Mouse (Mus musculus): ENCODE results near the gene Capn9. TPM values are rescaled to one million over a fixed set of nuclear protein-coding genes. Genes with fewer than 3 reads are reported as not detected.

The Capn9 gene
- total RNA-seq, 1 experiment, result not detected

DNA sequence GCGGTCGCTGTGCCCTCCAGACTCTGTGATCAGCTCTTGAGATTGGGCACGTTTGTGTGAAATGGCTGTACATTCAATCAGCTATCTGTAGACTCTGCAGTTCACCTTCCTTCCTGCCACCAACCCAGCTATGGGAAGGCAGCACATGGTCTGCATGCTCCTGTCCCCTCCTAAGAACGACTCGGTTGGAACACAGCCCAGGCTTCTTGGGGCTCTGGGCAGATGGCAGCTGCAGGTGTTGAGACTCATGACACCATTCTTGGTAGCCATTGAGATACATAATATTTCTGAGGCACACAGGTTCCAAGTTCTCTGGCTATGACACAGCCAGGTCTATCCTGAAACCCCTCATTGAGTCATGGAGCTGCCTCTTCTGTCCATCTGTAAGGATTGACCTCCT is 32.6 kb upstream of the Capn9 start:
- in situ Hi-C loops (cut with MboI; ENCODE audit: low sequenced_read_pairs in 2 of 2, unreplicated experiment in 2 of 2), result no loop called here
- peaks cover 48% of the 10 kb centered on the region for H3K36me3 ChIP-seq (ENCODE audit: control insufficient read depth, insufficient read depth, low read length, poor library complexity, severe bottlenecking)
- no peak overlapping the region for H3K27ac ChIP-seq (ENCODE audit: insufficient read depth, low read depth, low read length, poor library complexity, severe bottlenecking)
- TF ChIP-seq MAFK (IDR thresholded peaks at IDR 0.05; ENCODE audit: insufficient read depth, low read depth, low read length) (no peak), ZNF384 (IDR thresholded peaks at IDR 0.05; ENCODE audit: low read depth, low read length) (no peak), ZC3H11A (IDR thresholded peaks at IDR 0.05; ENCODE audit: borderline replicate concordance, low read depth, low read length) (no peak), HCFC1 (IDR thresholded peaks at IDR 0.05; ENCODE audit: borderline replicate concordance, insufficient read depth, low read length) (no peak), CHD2 (IDR thresholded peaks at IDR 0.05; ENCODE audit: low read depth, low read length) (no peak)
- H3K9me3 ChIP-seq (ENCODE audit: control insufficient read depth, insufficient read depth, low read depth, low read length), result no peaks in the 10 kb centered on the region
- no peak for DNase-seq (ENCODE audit: low read depth, low spot score)
- H3K4me1 ChIP-seq (ENCODE audit: control insufficient read depth in 2 of 2, insufficient read depth in 2 of 2, low read length in 2 of 2, poor library complexity in 1 of 2), result 0 out of 4 replicates have a peak, but pooled peaks cover 2% of the 10 kb centered on the region in 2 experiments
- no peak overlapping the region for H3K9ac ChIP-seq (ENCODE audit: insufficient read depth, low read depth, low read length, poor library complexity, severe bottlenecking)
- no peak overlapping the region for H3K4me3 ChIP-seq (ENCODE audit: insufficient read depth in 1 of 2, low read depth in 1 of 2, low read length in 2 of 2, poor library complexity in 1 of 2, severe bottlenecking in 1 of 2)

DNA sequence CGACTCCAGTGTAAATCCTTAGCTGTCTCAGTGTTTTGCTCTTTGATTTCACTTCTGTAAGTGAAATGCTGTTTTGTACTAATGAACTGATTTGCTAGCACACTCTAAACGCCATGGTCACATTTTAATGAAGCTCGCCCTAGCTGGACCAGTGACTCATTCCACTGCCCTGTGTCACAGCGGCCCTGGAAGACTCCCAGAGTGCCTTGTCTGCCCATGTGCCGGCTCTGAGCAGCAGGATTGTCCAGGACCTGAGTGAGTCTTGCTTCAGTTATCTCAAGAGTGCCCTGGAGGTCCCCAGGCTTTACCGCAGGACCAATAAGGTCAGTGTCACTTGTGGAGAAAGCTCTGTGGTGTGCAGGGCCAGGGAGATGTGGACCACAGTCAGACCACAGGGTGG is 29.5 kb upstream of the Capn9 start:
- no peak for TF ChIP-seq ZNF384 (IDR thresholded peaks at IDR 0.05; ENCODE audit: low read depth, low read length)
- H3K36me3 ChIP-seq (ENCODE audit: control insufficient read depth, insufficient read depth, low read length, poor library complexity, severe bottlenecking), result peaks cover 65% of the 10 kb centered on the region

DNA sequence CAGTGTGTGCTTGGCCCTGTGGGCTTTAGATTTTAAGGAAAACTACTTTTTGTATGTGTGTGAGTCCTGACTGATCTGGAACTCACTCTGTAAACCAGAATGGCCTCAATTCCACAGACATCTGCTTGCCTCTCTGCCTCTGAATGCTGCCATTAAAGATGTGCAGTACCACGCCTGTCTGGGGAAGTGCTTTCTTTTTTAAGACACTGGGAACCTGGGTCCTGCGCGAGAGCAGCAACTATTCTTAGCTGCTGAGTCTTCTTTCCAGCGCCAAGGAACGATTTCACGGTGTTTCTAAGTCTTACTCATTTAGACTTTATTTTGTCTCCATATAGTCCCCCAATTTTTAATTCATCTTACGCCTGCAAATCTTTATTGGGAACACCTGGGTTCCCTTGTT is 29.1 kb upstream of the Capn9 start:
- H3K36me3 ChIP-seq (ENCODE audit: control insufficient read depth, insufficient read depth, low read length, poor library complexity, severe bottlenecking), result peaks cover 64% of the 10 kb centered on the region
- no peak overlapping the region for H3K9ac ChIP-seq (ENCODE audit: insufficient read depth, low read depth, low read length, poor library complexity, severe bottlenecking)
- H3K4me1 ChIP-seq (ENCODE audit: control insufficient read depth in 2 of 2, insufficient read depth in 2 of 2, low read length in 2 of 2, poor library complexity in 1 of 2), result 0 out of 4 replicates have a peak, but pooled peaks cover 2% of the 10 kb centered on the region in 2 experiments
- in situ Hi-C loops (cut with MboI; ENCODE audit: low sequenced_read_pairs in 2 of 2, unreplicated experiment in 2 of 2), result no loop called here
- no peak overlapping the region for H3K4me3 ChIP-seq (ENCODE audit: insufficient read depth in 1 of 2, low read depth in 1 of 2, low read length in 2 of 2, poor library complexity in 1 of 2, severe bottlenecking in 1 of 2)
- TF ChIP-seq CHD2 (IDR thresholded peaks at IDR 0.05; ENCODE audit: low read depth, low read length) (no peak), ZC3H11A (IDR thresholded peaks at IDR 0.05; ENCODE audit: borderline replicate concordance, low read depth, low read length) (no peak), HCFC1 (IDR thresholded peaks at IDR 0.05; ENCODE audit: borderline replicate concordance, insufficient read depth, low read length) (no peak), ZNF384 (IDR thresholded peaks at IDR 0.05; ENCODE audit: low read depth, low read length) (no peak), MAFK (IDR thresholded peaks at IDR 0.05; ENCODE audit: insufficient read depth, low read depth, low read length) (no peak)
- no peak for DNase-seq (ENCODE audit: low read depth, low spot score)
- H3K9me3 ChIP-seq (ENCODE audit: control insufficient read depth, insufficient read depth, low read depth, low read length), result no peaks in the 10 kb centered on the region
- no peak overlapping the region for H3K27ac ChIP-seq (ENCODE audit: insufficient read depth, low read depth, low read length, poor library complexity, severe bottlenecking)

More for the DNA sequence above, 29.5 kb upstream of the Capn9 start:
- H3K4me3 ChIP-seq (ENCODE audit: insufficient read depth in 1 of 2, low read depth in 1 of 2, low read length in 2 of 2, poor library complexity in 1 of 2, severe bottlenecking in 1 of 2), result no peak overlapping the region
- in situ Hi-C loops (cut with MboI; ENCODE audit: low sequenced_read_pairs in 2 of 2, unreplicated experiment in 2 of 2), result no loop called here
- DNase-seq (ENCODE audit: low read depth, low spot score), result no peak
- 0 out of 4 replicates have a peak, but pooled peaks cover 2% of the 10 kb centered on the region in 2 experiments for H3K4me1 ChIP-seq (ENCODE audit: control insufficient read depth in 2 of 2, insufficient read depth in 2 of 2, low read length in 2 of 2, poor library complexity in 1 of 2)
- H3K27ac ChIP-seq (ENCODE audit: insufficient read depth, low read depth, low read length, poor library complexity, severe bottlenecking), result no peak overlapping the region
- no peaks in the 10 kb centered on the region for H3K9me3 ChIP-seq (ENCODE audit: control insufficient read depth, insufficient read depth, low read depth, low read length)
- no peak overlapping the region for H3K9ac ChIP-seq (ENCODE audit: insufficient read depth, low read depth, low read length, poor library complexity, severe bottlenecking)

DNA sequence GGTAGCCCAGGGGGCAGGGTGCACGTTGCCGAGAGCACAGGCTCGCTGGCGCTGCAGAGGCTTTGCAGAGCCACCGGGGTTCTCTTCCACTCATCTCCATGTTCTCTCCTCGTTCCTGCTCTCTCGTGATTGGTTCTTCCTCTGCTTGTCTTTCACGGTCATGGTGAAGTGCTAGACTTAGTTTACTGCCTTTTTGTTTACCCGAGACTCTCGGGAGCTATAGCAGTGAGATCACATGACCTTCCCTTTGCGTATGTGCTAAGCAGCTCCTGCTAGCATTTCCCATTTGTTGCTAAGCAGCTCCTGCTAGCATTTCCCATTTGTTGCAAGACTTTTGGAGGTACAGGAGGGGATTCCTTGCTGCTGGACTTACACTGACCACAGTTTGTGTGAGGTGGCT is 28.6 kb upstream of the Capn9 start:
- no peak for DNase-seq (ENCODE audit: low read depth, low spot score)
- in situ Hi-C loops (cut with MboI; ENCODE audit: low sequenced_read_pairs in 2 of 2, unreplicated experiment in 2 of 2), result no loop called here
- TF ChIP-seq MAFK (IDR thresholded peaks at IDR 0.05; ENCODE audit: insufficient read depth, low read depth, low read length) (no peak), HCFC1 (IDR thresholded peaks at IDR 0.05; ENCODE audit: borderline replicate concordance, insufficient read depth, low read length) (no peak), ZNF384 (IDR thresholded peaks at IDR 0.05; ENCODE audit: low read depth, low read length) (no peak), ZC3H11A (IDR thresholded peaks at IDR 0.05; ENCODE audit: borderline replicate concordance, low read depth, low read length) (no peak)
- Histone ChIP-seq H3K36me3 (ENCODE audit: control insufficient read depth, insufficient read depth, low read length, poor library complexity, severe bottlenecking) (peaks cover 63% of the 10 kb centered on the region), H3K9me3 (ENCODE audit: control insufficient read depth, insufficient read depth, low read depth, low read length) (no peaks in the 10 kb centered on the region), H3K27ac (ENCODE audit: insufficient read depth, low read depth, low read length, poor library complexity, severe bottlenecking) (no peak overlapping the region), H3K4me3 (ENCODE audit: insufficient read depth in 1 of 2, low read depth in 1 of 2, low read length in 2 of 2, poor library complexity in 1 of 2, severe bottlenecking in 1 of 2) (no peak overlapping the region), H3K4me1 (ENCODE audit: control insufficient read depth in 2 of 2, insufficient read depth in 2 of 2, low read length in 2 of 2, poor library complexity in 1 of 2) (0 out of 4 replicates have a peak, but pooled peaks cover 2% of the 10 kb centered on the region in 2 experiments), H3K9ac (ENCODE audit: insufficient read depth, low read depth, low read length, poor library complexity, severe bottlenecking) (no peak overlapping the region)

DNA sequence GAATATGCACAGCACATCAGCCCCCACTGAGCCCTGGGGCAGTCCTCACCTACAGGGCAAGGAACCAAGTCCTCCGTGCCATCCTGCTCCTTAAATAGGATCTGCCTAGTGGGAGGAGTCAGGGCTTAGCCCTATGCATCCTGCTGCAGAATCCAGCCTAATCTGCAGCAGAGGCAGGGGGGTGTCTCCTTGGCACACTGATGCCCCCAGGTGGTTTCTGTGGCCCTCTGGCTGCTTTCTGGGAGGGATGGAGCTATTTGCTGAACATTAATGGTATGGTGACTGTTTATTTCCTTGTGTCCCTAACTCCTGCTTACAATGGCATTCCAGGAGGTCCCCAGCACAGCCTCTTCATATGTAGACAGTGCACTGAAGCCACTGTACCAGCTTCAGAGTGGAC is 27.7 kb upstream of the Capn9 start:
- H3K4me3 ChIP-seq (ENCODE audit: insufficient read depth in 1 of 2, low read depth in 1 of 2, low read length in 2 of 2, poor library complexity in 1 of 2, severe bottlenecking in 1 of 2), result no peak overlapping the region
- H3K36me3 ChIP-seq (ENCODE audit: control insufficient read depth, insufficient read depth, low read length, poor library complexity, severe bottlenecking), result peaks cover 58% of the 10 kb centered on the region
- 0 out of 4 replicates have a peak, but pooled peaks cover 2% of the 10 kb centered on the region in 2 experiments for H3K4me1 ChIP-seq (ENCODE audit: control insufficient read depth in 2 of 2, insufficient read depth in 2 of 2, low read length in 2 of 2, poor library complexity in 1 of 2)
- H3K27ac ChIP-seq (ENCODE audit: insufficient read depth, low read depth, low read length, poor library complexity, severe bottlenecking), result no peak overlapping the region
- TF ChIP-seq CHD2 (IDR thresholded peaks at IDR 0.05; ENCODE audit: low read depth, low read length) (no peak), ZNF384 (IDR thresholded peaks at IDR 0.05; ENCODE audit: low read depth, low read length) (no peak), MAFK (IDR thresholded peaks at IDR 0.05; ENCODE audit: insufficient read depth, low read depth, low read length) (no peak), HCFC1 (IDR thresholded peaks at IDR 0.05; ENCODE audit: borderline replicate concordance, insufficient read depth, low read length) (no peak), ZC3H11A (IDR thresholded peaks at IDR 0.05; ENCODE audit: borderline replicate concordance, low read depth, low read length) (no peak)
- H3K9me3 ChIP-seq (ENCODE audit: control insufficient read depth, insufficient read depth, low read depth, low read length), result no peaks in the 10 kb centered on the region
- no peak overlapping the region for H3K9ac ChIP-seq (ENCODE audit: insufficient read depth, low read depth, low read length, poor library complexity, severe bottlenecking)
- in situ Hi-C loops (cut with MboI; ENCODE audit: low sequenced_read_pairs in 2 of 2, unreplicated experiment in 2 of 2), result no loop called here
- DNase-seq (ENCODE audit: low read depth, low spot score), result no peak

All from ES-E14 (cell line).